Mouse (Mus musculus) urinary bladder, postnatal 10 days (tissue): Measurements from ENCODE around the gene Dync2li1.

Source experiments
- DNase-seq: peaks from one replicate; pipeline ENCODE4 v3.0.0; 2022; ENCODE audit warnings: low spot score

The Dync2li1 gene

GRCm38 (mm10) chr17:84685286-84685685, 59.0 kb downstream of the Dync2li1 start:
- DNase-seq = no peak

- DNase-seq = no peak
Measured at GRCm38 (mm10) chr17:84687994-84688393, 61.7 kb downstream of the Dync2li1 start.

- DNase-seq = no peak
Measured at GRCm38 (mm10) chr17:84688834-84689233, 62.5 kb downstream of the Dync2li1 start.

- DNase-seq = no peak
Measured at GRCm38 (mm10) chr17:84689316-84689715, 63.0 kb downstream of the Dync2li1 start.

GRCm38 (mm10) chr17:84690111-84690510, 63.8 kb downstream of the Dync2li1 start:
- no peak for DNase-seq

GRCm38 (mm10) chr17:84693741-84694140, 67.4 kb downstream of the Dync2li1 start:
- DNase-seq = no peak

- no peak for DNase-seq
Measured at GRCm38 (mm10) chr17:84696537-84696936, 70.2 kb downstream of the Dync2li1 start.

GRCm38 (mm10) chr17:84698727-84699126, 72.4 kb downstream of the Dync2li1 start:
- no peak for DNase-seq
